Mouse (Mus musculus): Measurements from ENCODE around the gene Etnk2. TPM values are rescaled to one million over a fixed set of nuclear protein-coding genes. Genes with fewer than 3 reads are reported as not detected.

Gene Etnk2
- total RNA-seq, 2 experiments from 2014 or later, result 8.0 to 8.1 TPM

DNA sequence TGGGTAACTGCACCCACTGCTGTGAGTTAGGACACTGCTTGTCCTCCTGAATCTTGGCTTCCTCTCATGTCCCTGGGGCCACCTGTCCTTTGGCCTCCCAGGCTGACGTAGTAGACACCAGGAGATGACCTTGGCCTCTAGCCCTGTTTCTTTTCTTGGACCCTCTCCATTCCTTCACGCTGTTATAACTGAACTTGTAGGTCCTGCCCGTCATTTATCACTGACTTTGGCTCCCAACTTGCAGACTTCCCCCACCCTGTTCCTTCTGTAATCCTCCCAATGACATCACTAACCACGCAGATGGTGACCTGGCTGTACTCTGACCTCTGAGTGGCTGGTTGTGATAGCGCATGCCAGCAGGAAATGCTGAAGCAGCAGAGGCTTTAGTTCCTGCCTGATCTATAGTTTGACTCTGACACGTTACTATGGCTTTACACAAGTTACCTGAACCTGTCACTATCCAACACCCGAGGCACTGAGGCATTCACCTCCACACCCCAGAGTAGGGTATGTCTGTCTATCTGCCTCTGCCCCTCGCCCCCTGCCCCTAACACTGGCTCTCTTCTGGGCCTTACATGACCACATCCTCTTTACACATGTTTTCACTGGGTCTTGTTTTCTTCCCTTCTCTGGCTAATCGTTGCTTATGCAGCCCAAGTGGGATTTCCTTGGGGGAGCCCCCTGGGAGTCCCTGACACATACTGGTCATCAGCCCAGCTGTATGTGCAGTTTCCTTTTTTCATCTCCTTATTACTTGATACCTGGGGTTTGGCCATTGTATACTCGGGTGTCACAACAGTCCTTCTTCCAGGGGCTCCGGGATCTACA, 15.5 kb upstream of the Etnk2 start:
- DNase-seq (ENCODE audit: low spot score in 2 of 2), result no peak
- intact Hi-C loops (cut with DNase I), result no loop called here

DNA sequence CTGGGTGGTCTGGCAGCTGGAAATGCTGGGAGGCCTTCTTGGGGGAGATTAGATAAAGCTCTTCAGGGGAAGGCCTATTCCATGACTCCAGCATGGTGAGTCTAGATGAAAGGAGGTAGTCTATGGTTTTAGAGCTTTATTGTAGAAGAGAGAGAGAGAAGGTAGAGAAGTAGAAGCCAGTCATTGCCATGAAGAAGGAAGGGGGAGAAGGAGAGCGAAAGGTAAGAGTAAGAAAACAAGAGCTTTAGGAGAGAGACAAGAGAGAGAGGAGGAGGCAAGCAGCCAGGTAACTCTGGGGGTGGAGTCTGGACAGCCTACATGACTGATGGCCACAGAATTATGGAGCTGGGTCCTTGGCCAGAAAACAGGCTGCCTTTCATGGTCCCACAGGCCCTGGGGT, 13.2 kb upstream of the Etnk2 start, which contains the start of gene Ren1:
Gene Ren1 (plus strand): TSS at position 301 of the 400 bp plus-strand sequence.
- intact Hi-C loops (cut with DNase I), result loop anchor here (10.0 kb wide), 1 partner anchor 315 kb away; the partner anchor contains the start of gene Mdm4
- DNase-seq (ENCODE audit: low spot score in 2 of 2), result no peak

DNA sequence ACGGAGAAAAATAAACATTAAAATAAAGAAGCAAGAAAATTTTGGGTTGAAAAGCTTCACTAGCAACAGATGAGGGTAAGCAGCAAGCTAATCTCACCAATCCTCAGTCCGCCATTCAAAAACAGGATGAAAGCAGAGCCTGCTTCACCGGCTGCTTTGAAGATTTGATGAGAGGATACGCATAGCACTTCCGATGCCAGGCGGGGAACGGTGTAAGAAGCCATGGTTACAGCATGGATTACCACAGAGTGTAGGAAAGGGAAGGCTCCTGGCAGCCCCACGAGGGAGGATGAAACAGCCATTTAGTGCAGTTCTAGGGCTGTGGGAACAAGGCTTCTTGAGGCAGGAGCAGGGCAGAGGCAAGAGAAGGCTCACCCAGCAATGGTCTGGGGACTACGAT, 11.6 kb upstream of the Etnk2 start:
- DNase-seq (ENCODE audit: low spot score in 2 of 2), result no peak
- intact Hi-C loops (cut with DNase I), result loop anchor here (2.0 to 10.0 kb wide), 3 partner anchors 173 to 317 kb away; partner anchors contain the start of gene Mdm4

GRCm38 (mm10) chr1:133353371-133353809, 10.0 kb upstream of the Etnk2 start:
- DNase-seq (ENCODE audit: low spot score in 2 of 2), result peak; percentile 82 to 92
- intact Hi-C loops (cut with DNase I), result loop anchor here (1.0 to 10.0 kb wide), 4 partner anchors 39 to 319 kb away; partner anchors contain the start of gene Mdm4

- intact Hi-C loops (cut with DNase I), result loop anchor here (10.0 kb wide), 1 partner anchor 321 kb away; the partner anchor contains the start of gene Mdm4
- no peak for DNase-seq (ENCODE audit: low spot score in 2 of 2)
Measured at GRCm38 (mm10) chr1:133355469-133355868, 7.9 kb upstream of the Etnk2 start.

GRCm38 (mm10) chr1:133355912-133356311, 7.5 kb upstream of the Etnk2 start:
- no peak for DNase-seq (ENCODE audit: low spot score in 2 of 2)
- intact Hi-C loops (cut with DNase I), result loop anchor here (10.0 kb wide), 1 partner anchor 321 kb away; the partner anchor contains the start of gene Mdm4

GRCm38 (mm10) chr1:133356330-133356729, 7.0 kb upstream of the Etnk2 start:
- intact Hi-C loops (cut with DNase I), result loop anchor here (10.0 kb wide), 1 partner anchor 322 kb away; the partner anchor contains the start of gene Mdm4
- DNase-seq (ENCODE audit: low spot score in 2 of 2), result no peak

DNA sequence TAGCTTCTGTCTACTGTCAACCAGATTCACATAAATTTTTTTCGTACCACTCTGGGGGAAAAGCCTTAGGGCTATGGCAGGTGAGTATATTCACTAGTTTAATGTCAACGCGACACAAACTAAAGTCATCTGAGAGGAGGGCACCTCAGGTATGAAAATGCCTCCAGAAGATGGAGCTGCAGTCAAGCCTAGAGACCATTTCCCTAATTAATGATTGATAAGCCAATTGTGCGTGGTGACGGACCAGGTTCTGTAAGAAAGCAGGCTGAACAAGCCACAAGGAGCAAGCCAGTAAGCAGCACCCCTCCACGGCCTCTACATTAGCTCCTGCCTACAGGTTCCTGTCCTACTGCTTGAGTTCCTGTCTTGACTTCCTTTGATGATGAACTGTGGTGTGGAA, 2.4 kb upstream of the Etnk2 start:
- intact Hi-C loops (cut with DNase I), result no loop called here
- DNase-seq (ENCODE audit: low spot score in 2 of 2), result no peak

GRCm38 (mm10) chr1:133362103-133362502, 1.3 kb upstream of the Etnk2 start:
- intact Hi-C loops (cut with DNase I), result no loop called here
- DNase-seq (ENCODE audit: low spot score in 2 of 2), result no peak

DNA sequence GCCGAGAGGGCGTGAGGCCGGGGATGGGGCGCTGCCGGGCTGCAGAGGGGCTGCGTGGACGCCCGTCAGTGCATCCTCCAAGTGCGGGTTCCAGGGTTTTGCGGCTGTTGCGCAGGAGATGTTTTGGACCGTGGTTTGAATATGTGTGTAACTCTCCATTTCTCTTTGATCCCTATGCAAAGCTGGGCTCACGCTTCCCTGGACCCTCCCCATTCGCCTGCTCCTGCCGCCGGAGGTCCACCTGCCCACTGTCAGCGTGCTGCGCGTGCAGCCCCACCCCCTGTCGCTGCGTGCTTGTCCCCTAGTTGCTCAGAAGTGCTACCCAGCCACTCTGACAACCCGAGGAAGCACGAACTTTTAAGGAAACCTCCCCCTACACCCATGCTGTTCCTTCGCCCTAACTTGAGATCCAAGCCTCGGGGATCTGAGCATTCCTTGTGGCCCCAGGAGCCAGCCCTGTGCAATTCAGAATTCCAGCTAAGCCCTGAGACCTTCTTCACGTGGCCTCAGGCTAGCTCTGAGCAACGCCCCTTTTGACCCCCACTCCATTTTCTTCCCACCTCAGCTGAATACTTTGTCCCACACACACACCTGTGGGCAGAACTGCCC, 754 bp downstream of the Etnk2 start:
- peak in 1 of 2 experiments; percentile 31 for DNase-seq (ENCODE audit: low spot score in 2 of 2)
- intact Hi-C loops (cut with DNase I), result no loop called here

GRCm38 (mm10) chr1:133364890-133365289, 1.5 kb downstream of the Etnk2 start:
- intact Hi-C loops (cut with DNase I), result no loop called here
- DNase-seq (ENCODE audit: low spot score in 2 of 2), result no peak

DNA sequence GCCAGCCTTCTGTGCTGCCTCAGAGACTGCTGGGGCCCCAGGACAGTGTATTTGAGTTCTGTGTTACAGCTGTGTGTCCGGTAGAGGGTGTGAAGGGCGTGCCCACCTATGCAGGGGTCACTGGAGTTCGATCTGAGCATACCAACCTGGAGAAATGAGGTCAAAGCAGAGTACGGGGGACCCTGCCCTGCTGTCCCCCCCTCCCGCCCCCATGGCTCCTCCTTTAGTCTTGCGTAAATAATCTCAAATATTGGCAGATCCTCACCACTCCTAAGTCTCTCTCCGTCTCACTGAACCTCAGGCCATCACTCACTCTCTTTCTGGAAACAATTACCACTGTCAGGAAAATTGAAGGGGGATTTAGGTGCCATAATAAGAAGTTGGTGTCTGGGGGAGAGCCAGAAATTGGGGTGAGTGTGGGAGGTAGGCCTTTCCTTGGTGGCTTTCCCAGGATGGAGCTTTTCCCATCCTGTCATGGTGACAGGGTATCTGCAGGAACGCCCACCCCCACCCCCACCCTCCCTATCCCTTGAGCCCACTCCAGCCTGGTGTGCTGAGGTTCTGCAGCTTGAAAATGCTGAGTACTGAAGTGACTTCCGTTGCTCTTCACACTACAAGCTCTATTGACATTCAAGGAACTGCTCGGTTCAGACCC, 3.7 kb downstream of the Etnk2 start:
- intact Hi-C loops (cut with DNase I), result no loop called here

DNA sequence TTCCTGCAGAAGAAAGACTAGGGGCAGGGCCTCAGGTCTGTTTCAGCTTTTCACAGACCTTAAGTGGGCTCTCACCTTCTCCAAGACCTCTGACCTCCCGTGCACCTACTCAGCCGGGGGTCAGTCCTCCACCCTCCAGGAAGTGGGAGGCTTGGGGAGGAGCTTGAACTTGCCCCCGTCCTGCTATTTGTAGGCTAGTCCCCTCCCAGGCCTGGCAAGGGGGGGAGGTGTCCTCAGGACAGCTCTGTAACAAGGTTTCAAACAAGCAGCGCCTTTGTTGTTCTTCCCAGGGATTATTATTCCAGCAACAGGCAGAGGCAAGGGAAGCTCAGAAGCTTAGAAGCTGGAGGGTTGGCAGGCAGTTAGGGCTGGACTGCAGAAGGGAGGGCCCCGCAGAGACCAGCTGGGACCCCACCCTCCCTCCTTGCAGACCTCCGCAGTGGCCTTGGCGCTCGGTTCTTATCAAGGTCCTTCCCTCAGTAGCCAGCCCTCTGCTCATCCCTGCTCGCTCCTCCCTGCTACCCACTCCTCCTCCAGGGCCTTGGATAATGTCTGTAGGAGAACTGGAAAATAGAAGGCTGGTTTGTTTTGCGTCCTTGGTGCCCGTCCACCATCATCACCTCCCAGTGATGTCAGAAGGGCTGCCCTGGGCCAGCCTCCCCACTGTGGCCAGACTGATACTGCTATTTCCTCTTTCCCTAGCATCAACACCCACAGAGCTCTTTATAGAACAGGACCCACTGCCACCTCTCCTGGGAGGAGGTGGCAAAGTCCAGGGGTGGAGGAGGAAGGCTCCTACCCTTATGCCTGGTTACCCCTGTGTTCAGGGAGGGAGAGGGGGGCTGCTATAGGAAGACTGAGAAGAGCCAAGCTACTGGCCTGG, 4.5 kb downstream of the Etnk2 start:
- DNase-seq (ENCODE audit: low spot score in 2 of 2), result peak in 1 of 2 experiments; percentile 35
- intact Hi-C loops (cut with DNase I), result no loop called here

More for the DNA sequence above, 3.7 kb downstream of the Etnk2 start:
- DNase-seq (ENCODE audit: low spot score in 2 of 2), result peak in 1 of 2 experiments; percentile 77

- intact Hi-C loops (cut with DNase I), result no loop called here
- peak in 1 of 2 experiments; percentile 88 for DNase-seq (ENCODE audit: low spot score in 2 of 2)
Measured at GRCm38 (mm10) chr1:133368644-133369043, 5.3 kb downstream of the Etnk2 start.

DNA sequence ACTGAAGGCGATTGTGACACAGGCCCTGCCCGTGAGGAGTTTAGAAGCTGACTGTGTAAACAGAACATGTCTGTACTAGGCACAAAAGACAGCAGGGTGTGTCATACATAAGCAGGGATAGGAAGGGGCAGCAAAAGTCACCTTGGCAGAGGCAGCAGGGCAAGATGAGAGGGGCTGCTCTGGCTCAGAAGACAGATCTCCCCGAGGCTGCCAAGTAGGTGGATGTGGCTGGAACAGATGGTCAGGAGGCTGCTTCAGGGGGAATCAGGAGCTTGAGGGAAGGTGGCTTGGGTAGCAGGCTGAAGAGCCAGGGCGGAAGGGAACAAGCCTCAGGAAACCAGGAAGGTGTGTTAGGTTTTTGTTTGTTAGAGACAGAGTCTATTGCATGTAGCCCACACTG, 7.0 kb downstream of the Etnk2 start:
- intact Hi-C loops (cut with DNase I), result no loop called here
- no peak for DNase-seq (ENCODE audit: low spot score in 2 of 2)

DNA sequence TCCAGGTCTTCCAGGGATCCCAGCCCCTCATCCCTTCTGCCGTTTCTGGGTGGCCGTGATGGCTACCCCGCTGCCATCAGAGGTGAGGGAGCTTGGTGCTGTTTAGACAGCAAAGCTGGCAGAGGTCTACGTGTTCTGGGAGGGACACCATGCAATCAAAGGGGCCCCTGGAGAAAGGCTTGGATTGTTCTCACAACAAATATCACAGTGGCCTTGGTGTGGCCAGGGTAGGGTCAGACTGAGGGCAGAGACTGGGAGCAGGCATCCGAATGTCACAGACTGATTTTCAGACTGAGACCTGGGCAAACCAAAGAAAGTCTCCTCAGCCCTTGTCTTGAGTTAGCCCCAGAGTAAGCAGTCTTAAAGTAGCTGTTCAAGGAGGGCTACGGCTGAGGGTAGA, 8.1 kb downstream of the Etnk2 start:
- intact Hi-C loops (cut with DNase I), result no loop called here

DNA sequence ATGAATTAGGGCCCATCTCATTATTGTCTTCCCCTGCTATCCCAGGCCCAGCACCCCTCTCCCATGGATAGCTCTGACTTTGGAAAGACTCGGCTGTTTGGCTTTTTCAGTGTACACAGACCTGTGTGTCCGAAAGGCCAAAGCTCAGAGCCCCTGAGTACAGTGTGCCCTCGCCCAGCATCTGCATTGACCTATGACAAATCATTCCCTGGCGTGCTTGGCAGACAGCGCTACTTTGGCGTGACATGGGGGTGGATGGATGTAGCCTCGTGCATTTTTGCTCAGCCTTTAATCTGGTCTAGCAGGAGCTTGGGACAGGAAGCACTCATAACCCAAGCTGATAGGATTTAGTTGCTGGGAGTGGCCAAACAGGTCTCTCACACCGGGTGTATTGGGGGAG, 8.7 kb downstream of the Etnk2 start:
- intact Hi-C loops (cut with DNase I), result no loop called here
- no peak for DNase-seq (ENCODE audit: low spot score in 2 of 2)

More for the DNA sequence above, 8.1 kb downstream of the Etnk2 start:
- no peak for DNase-seq (ENCODE audit: low spot score in 2 of 2)

GRCm38 (mm10) chr1:133375696-133376346, 12.4 kb downstream of the Etnk2 start:
- intact Hi-C loops (cut with DNase I), result no loop called here
- DNase-seq (ENCODE audit: low spot score in 2 of 2), result peak in 1 of 2 experiments; percentile 43
